Mouse (Mus musculus) liver, embryonic 13.5 days (tissue): ENCODE results near the gene Mus81. TPM values are rescaled to one million over a fixed set of nuclear protein-coding genes. Genes with fewer than 3 reads are reported as not detected.
A peak's percentile ranks its signal among the peaks of the same experiment; 100 is the strongest.
"Not testable (repeated sequence)": the region's sequence is repeated elsewhere in the genome, so short reads cannot be mapped to it uniquely, and the experiment has no call there.

ENCODE experiments used
- ATAC-seq: fragments of 200-750 bp; cut with Nextera tagmentation; 2 replicates; pipeline ENCODE4 v1.8.0; 2017; ENCODE audit warnings: low read depth, mild to moderate bottlenecking, moderate number of reproducible peaks, moderate library complexity
- DNase-seq: peaks from one replicate; pipeline ENCODE4 v3.0.0; 2022
- H3K27ac ChIP-seq: fragments of 300-500 bp; sonication (generic); 2 replicates; pipeline ENCODE4 v1.5.1; 2015; ENCODE audit warnings: moderate library complexity, mild to moderate bottlenecking, inconsistent platforms
- H3K27me3 ChIP-seq: fragments of 300-500 bp; sonication (generic); 2 replicates; pipeline ENCODE4 v1.6.1; 2015; ENCODE audit warnings: mild to moderate bottlenecking, inconsistent platforms
- H3K36me3 ChIP-seq: fragments of 300-500 bp; sonication (generic); 2 replicates; pipeline ENCODE4 v1.6.1; 2015; ENCODE audit warnings: mild to moderate bottlenecking, inconsistent platforms
- H3K4me1 ChIP-seq: fragments of 300-500 bp; sonication (generic); replicated peaks from 2 replicates; pipeline ENCODE4 v1.6.1; 2015; ENCODE audit warnings: inconsistent platforms
- H3K4me2 ChIP-seq: fragments of 300-500 bp; sonication (generic); 2 replicates; pipeline ENCODE4 v1.6.1; 2015; ENCODE audit warnings: inconsistent platforms, mild to moderate bottlenecking, moderate library complexity
- H3K4me3 ChIP-seq: fragments of 300-500 bp; sonication (generic); replicated peaks from 2 replicates; pipeline ENCODE4 v1.5.1; 2015; ENCODE audit warnings: mild to moderate bottlenecking, inconsistent platforms
- H3K9ac ChIP-seq: fragments of 300-500 bp; sonication (generic); 2 replicates; pipeline ENCODE4 v1.6.1; 2015; ENCODE audit warnings: mild to moderate bottlenecking, inconsistent platforms
- H3K9me3 ChIP-seq: fragments of 300-500 bp; sonication (generic); replicated peaks from 2 replicates; pipeline ENCODE4 v1.6.1; 2016; ENCODE audit warnings: inconsistent platforms
- WGBS: fragments of 180-500 bp; shearing (Covaris S2); methylation state at CpG from one replicate; pipeline ENCODE4 v1.1.7; 2015; ENCODE audit not compliant: insufficient replicate concordance; 5-methylcytosine and 5-hydroxymethylcytosine counted together
- polyA plus RNA-seq: library from polyadenylated mRNA; unstranded; fragments of >200 nt; fragmentation: Nextera tagmentation; extraction: Ambion mirVana; gene quantifications from 2 replicates; pipeline ENCODE4 v1.2.1, GENCODE M21; 2015

Mus81 gene
- polyA plus RNA-seq, 1 experiment from 2014 or later, result 16.3 TPM

GRCm38 (mm10) chr19:5511074-5511632 is 23.0 kb upstream of the Mus81 start:
- Histone ChIP-seq H3K36me3 (no peaks in the 10 kb centered on the region), H3K4me1 (peaks cover 40% of the 10 kb centered on the region), H3K9me3 (no peaks in the 10 kb centered on the region), H3K4me3 (peak overlapping the region; percentile 66), H3K27ac (peak overlapping the region; percentile 75), H3K9ac (peak overlapping the region; percentile 77), H3K27me3 (no peaks in the 10 kb centered on the region), H3K4me2 (peak overlapping the region; percentile 94)
- 23% methylated on average over 15 of the region's 15 CpGs for WGBS
- DNase-seq (no peak), ATAC-seq (no peak)

- Histone ChIP-seq H3K4me1 (peaks cover 40% of the 10 kb centered on the region), H3K36me3 (no peaks in the 10 kb centered on the region), H3K27ac (peak within 1 kb of the TSS; percentile 81), H3K4me2 (peak within 1 kb of the TSS; percentile 94), H3K4me3 (peak within 1 kb of the TSS; percentile 66), H3K9me3 (no peaks in the 10 kb centered on the region), H3K9ac (peak within 1 kb of the TSS; percentile 77), H3K27me3 (no peaks in the 10 kb centered on the region)
- peak; percentile 97 for DNase-seq
- ATAC-seq, result peak; percentile 99
- 2% methylated on average over 47 of the region's 47 CpGs for whole genome bisulfite sequencing
Observed at GRCm38 (mm10) chr19:5510031-5511026, 22.1 kb upstream of the Mus81 start, which contains the start of gene Snx32. Gene Snx32 (minus strand): TSS chr19:5510538.

- Histone ChIP-seq H3K9me3 (no peaks in the 10 kb centered on the region), H3K36me3 (peaks cover 6% of the 10 kb centered on the region), H3K4me1 (peaks cover under 1% of the 10 kb centered on the region), H3K4me3 (no peak within 1 kb of the TSS), H3K27ac (no peak within 1 kb of the TSS), H3K9ac (no peak within 1 kb of the TSS), H3K4me2 (no peak within 1 kb of the TSS), H3K27me3 (no peaks in the 10 kb centered on the region)
- WGBS, result 67% methylated on average over 17 of the region's 17 CpGs
- ATAC-seq (no peak), DNase-seq (no peak)
Observed at GRCm38 (mm10) chr19:5503687-5504086, 15.5 kb upstream of the Mus81 start, which contains the start of gene 1700020D05Rik. Gene 1700020D05Rik (minus strand): TSS chr19:5503787.

GRCm38 (mm10) chr19:5500330-5500875 is 12.2 kb upstream of the Mus81 start:
- WGBS, result 83% methylated on average over 2 of the region's 2 CpGs
- Histone ChIP-seq H3K4me1 (no peaks in the 10 kb centered on the region), H3K4me2 (no peak overlapping the region), H3K9ac (no peak overlapping the region), H3K4me3 (no peak overlapping the region), H3K9me3 (no peaks in the 10 kb centered on the region), H3K27me3 (no peaks in the 10 kb centered on the region), H3K36me3 (peaks cover 32% of the 10 kb centered on the region), H3K27ac (no peak overlapping the region)
- ATAC-seq, result no peak
- DNase-seq, result no peak

- no peak for ATAC-seq
- H3K36me3 ChIP-seq, result peaks cover 63% of the 10 kb centered on the region
- WGBS, result 90% methylated on average over 16 of the region's 16 CpGs
Observed at GRCm38 (mm10) chr19:5496052-5496370, 7.8 kb upstream of the Mus81 start.

GRCm38 (mm10) chr19:5495353-5496051 is 7.3 kb upstream of the Mus81 start:
- Histone ChIP-seq H3K27ac (no peak overlapping the region), H3K4me3 (no peak overlapping the region), H3K4me2 (no peak overlapping the region), H3K36me3 (peaks cover 63% of the 10 kb centered on the region), H3K4me1 (peaks cover 25% of the 10 kb centered on the region), H3K27me3 (no peaks in the 10 kb centered on the region), H3K9ac (no peak overlapping the region), H3K9me3 (no peaks in the 10 kb centered on the region)
- DNase-seq (no peak), ATAC-seq (no peak)
- WGBS, result 81% methylated on average over 12 of the region's 12 CpGs

More at GRCm38 (mm10) chr19:5496052-5496370, 7.8 kb upstream of the Mus81 start:
- Histone ChIP-seq H3K4me2 (no peak overlapping the region), H3K9me3 (no peaks in the 10 kb centered on the region), H3K4me1 (peaks cover 25% of the 10 kb centered on the region), H3K27me3 (no peaks in the 10 kb centered on the region), H3K27ac (no peak overlapping the region; the same call in 1 of the 2 replicates), H3K9ac (no peak overlapping the region), H3K4me3 (no peak overlapping the region)
- no peak for DNase-seq

GRCm38 (mm10) chr19:5494314-5494713 is 6.1 kb upstream of the Mus81 start:
- DNase-seq (no peak), ATAC-seq (no peak)
- Histone ChIP-seq H3K9me3 (no peaks in the 10 kb centered on the region), H3K4me3 (no peak overlapping the region), H3K9ac (no peak overlapping the region), H3K36me3 (peaks cover 63% of the 10 kb centered on the region), H3K27me3 (no peaks in the 10 kb centered on the region), H3K4me2 (no peak overlapping the region), H3K4me1 (peaks cover 33% of the 10 kb centered on the region), H3K27ac (peak overlapping the region; percentile 43; the same call in 1 of the 2 replicates)
- WGBS, result 84% methylated on average over 3 of the region's 3 CpGs

GRCm38 (mm10) chr19:5493301-5493721 is 5.1 kb upstream of the Mus81 start:
- not testable (repeated sequence) for H3K27ac ChIP-seq
- WGBS, result 79% methylated on average over 9 of the region's 9 CpGs
- H3K36me3 ChIP-seq, result peaks cover 63% of the 10 kb centered on the region

GRCm38 (mm10) chr19:5492641-5493040 is 4.4 kb upstream of the Mus81 start:
- Histone ChIP-seq H3K9me3 (no peaks in the 10 kb centered on the region), H3K27me3 (no peaks in the 10 kb centered on the region), H3K9ac (peak overlapping the region; percentile 100; the same call in 1 of the 2 replicates), H3K4me3 (peak overlapping the region; percentile 99), H3K27ac (no peak overlapping the region), H3K4me1 (peaks cover 43% of the 10 kb centered on the region), H3K4me2 (peak overlapping the region; percentile 86), H3K36me3 (peaks cover 60% of the 10 kb centered on the region)
- no peak for DNase-seq
- no peak for ATAC-seq
- WGBS, result 82% methylated on average over 4 of the region's 4 CpGs

More at GRCm38 (mm10) chr19:5493301-5493721, 5.1 kb upstream of the Mus81 start:
- not testable (repeated sequence) for ATAC-seq, H3K27me3 ChIP-seq, H3K9ac ChIP-seq, DNase-seq, H3K4me2 ChIP-seq, H3K9me3 ChIP-seq, H3K4me3 ChIP-seq
- peaks cover 41% of the 10 kb centered on the region for H3K4me1 ChIP-seq

GRCm38 (mm10) chr19:5490898-5491708 is 2.9 kb upstream of the Mus81 start:
- peaks cover 59% of the 10 kb centered on the region for H3K4me1 ChIP-seq
- under 1% methylated on average over 59 of the region's 59 CpGs for WGBS
- H3K4me3 ChIP-seq, result peak overlapping the region; percentile 99

More at GRCm38 (mm10) chr19:5490898-5491708, 2.9 kb upstream of the Mus81 start:
- peak overlapping the region; percentile 100 for H3K9ac ChIP-seq
- no peaks in the 10 kb centered on the region for H3K9me3 ChIP-seq
- H3K4me2 ChIP-seq, result peak overlapping the region; percentile 86
- H3K27me3 ChIP-seq, result no peaks in the 10 kb centered on the region
- peak; percentile 77 for DNase-seq
- peaks cover 48% of the 10 kb centered on the region for H3K36me3 ChIP-seq
- H3K27ac ChIP-seq, result peak overlapping the region; percentile 100
- ATAC-seq, result peak; percentile 44
